Mouse (Mus musculus) megakaryocyte, embryonic 14.5 days (primary cell): ENCODE results near the gene Tspan4.

Source experiments
- FLI1 ChIP-seq: IDR thresholded peaks from 2 replicates; pipeline ENCODE4 v1.6.1; 2012; ENCODE audit warnings: low read length, inconsistent platforms, mixed read lengths
- GATA1 ChIP-seq: IDR thresholded peaks from 3 replicates; pipeline ENCODE4 v1.6.1; 2012; ENCODE audit warnings: mixed read lengths, low read length, inconsistent platforms, borderline replicate concordance

- no peak for TF ChIP-seq FLI1
- no peak for TF ChIP-seq GATA1
These were observed 44.8 kb downstream of the Tspan4 start for GRCm38 (mm10) chr7:141519795-141520194.
